Mouse (Mus musculus): ENCODE measurements at regions not wholly inside any gene's neighbourhood (a gene's known extent, or its start where the extent isn't known, plus 50 kb on each side); places are given as distances from the start of the nearest gene placed in this dataset.

DNA sequence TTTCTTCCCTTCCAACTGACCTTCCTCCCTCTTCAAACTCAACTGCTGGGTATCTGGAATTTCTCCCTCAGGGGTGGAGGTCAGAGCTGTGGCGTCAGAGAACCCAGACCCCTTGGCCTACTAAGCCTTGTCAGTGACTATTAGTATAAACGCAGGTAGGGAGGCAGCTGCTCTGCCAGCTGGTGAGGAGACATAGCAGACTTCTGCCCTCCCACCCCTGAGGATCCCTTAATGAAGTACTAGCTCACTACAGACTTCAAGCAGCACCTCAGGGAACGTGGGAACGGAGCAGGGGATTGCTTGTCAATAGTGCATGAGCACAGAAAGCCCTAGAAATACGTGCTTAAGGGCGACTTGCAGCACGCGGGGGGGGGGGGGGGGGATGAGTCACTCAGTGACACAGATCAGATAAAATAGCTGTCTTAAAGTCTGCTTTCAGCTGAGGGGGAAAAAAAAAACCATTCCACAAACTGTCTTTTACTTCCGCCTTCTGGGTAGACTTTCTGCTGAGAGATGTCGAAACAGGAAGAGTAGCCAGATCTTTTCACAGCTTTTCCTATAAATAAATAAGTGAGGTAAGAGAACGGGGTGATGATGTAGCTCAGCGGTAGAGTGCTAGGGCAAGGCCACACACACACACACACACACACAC, 144.1 kb downstream of the Basp1 start:
- Histone ChIP-seq H3K9me3 (replicated peaks; ENCODE audit: control insufficient read depth, low read length) (no peaks in the 10 kb centered on the region), H3K27ac (ENCODE audit: low read depth) (0 out of 2 replicates have a peak overlapping the region, but pooled peaks have one; percentile 2), H3K36me3 (replicated peaks; ENCODE audit: control insufficient read depth, insufficient read depth, low read length) (no peaks in the 10 kb centered on the region), H3K4me1 (ENCODE audit: control insufficient read depth, insufficient read depth) (no peaks in the 10 kb centered on the region), H3K27me3 (ENCODE audit: control insufficient read depth, insufficient read depth, low read length) (no peaks in the 10 kb centered on the region), H3K4me3 (ENCODE audit: low read depth, low read length) (no peak overlapping the region), H3K9ac (replicated peaks; ENCODE audit: low read depth, low read length) (no peak overlapping the region), H3K4me2 (ENCODE audit: low read depth, low read length) (peak overlapping the region; percentile 42)
- no peak for ATAC-seq (ENCODE audit: insufficient read depth, low read depth)
- WGBS: 18% methylated on average over 11 of the region's 12 CpGs
- DNase-seq (ENCODE audit: low spot score): peak; percentile 22
- TF ChIP-seq CTCF (IDR thresholded peaks at IDR 0.05; ENCODE audit: low read depth): no peak
- no peak for TF ChIP-seq EP300 (IDR thresholded peaks at IDR 0.05; ENCODE audit: low read depth)

DNA sequence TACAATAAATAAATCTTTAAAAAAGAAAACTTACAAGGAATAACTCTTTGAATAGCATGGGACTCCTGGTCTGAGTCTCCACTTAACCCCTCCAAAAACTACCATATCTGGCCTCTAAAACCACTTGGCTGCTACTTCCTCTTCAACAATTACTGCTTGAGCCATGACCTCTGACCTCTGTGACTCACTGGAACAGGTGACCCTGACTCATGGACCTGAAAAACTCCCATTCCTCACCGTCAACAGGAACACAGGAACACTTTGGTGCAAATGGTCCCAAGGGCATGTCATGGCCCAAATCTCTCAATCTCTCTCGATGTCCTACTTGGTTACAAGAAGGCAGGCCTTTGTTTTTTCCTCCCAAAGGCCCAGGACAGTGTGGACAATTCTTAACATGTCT, 145.1 kb downstream of the Basp1 start:
- WGBS: 76% methylated on average over 2 of the region's 2 CpGs
- H3K4me1 ChIP-seq (ENCODE audit: control insufficient read depth, insufficient read depth): no peaks in the 10 kb centered on the region
- no peaks in the 10 kb centered on the region for H3K27me3 ChIP-seq (ENCODE audit: control insufficient read depth, insufficient read depth, low read length)
- ATAC-seq (ENCODE audit: insufficient read depth, low read depth): no peak
- no peak overlapping the region for H3K9ac ChIP-seq (replicated peaks; ENCODE audit: low read depth, low read length)
- no peak for DNase-seq (ENCODE audit: low spot score)
- no peak overlapping the region for H3K27ac ChIP-seq (ENCODE audit: low read depth)
- H3K9me3 ChIP-seq (replicated peaks; ENCODE audit: control insufficient read depth, low read length): no peaks in the 10 kb centered on the region
- no peaks in the 10 kb centered on the region for H3K36me3 ChIP-seq (replicated peaks; ENCODE audit: control insufficient read depth, insufficient read depth, low read length)
- H3K4me2 ChIP-seq (ENCODE audit: low read depth, low read length): no peak overlapping the region
- TF ChIP-seq CTCF (IDR thresholded peaks at IDR 0.05; ENCODE audit: low read depth): no peak
- no peak for TF ChIP-seq EP300 (IDR thresholded peaks at IDR 0.05; ENCODE audit: low read depth)
- H3K4me3 ChIP-seq (ENCODE audit: low read depth, low read length): no peak overlapping the region

DNA sequence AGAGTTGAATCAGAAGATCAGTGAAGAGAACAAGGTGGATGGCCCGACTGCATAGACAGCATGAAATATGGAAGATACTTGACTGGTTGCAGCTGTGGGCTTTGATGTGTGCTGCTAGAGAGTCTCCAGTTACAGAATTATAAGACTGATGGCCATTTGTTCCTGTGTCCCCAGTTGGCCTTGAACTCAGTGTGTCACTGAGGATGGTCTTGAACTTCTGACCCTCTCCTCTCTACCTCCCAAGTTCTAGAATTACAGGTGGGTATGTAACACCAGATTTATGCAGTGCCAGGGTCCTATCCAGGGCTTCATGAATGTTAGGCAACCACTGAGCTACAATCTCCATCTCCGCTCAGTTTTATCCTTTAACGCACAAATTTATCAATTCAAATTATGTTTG, 146.1 kb downstream of the Basp1 start:
- Histone ChIP-seq H3K4me3 (ENCODE audit: low read depth, low read length) (no peak overlapping the region), H3K4me1 (ENCODE audit: control insufficient read depth, insufficient read depth) (no peaks in the 10 kb centered on the region), H3K36me3 (replicated peaks; ENCODE audit: control insufficient read depth, insufficient read depth, low read length) (no peaks in the 10 kb centered on the region), H3K27ac (ENCODE audit: low read depth) (no peak overlapping the region), H3K4me2 (ENCODE audit: low read depth, low read length) (no peak overlapping the region), H3K27me3 (ENCODE audit: control insufficient read depth, insufficient read depth, low read length) (no peaks in the 10 kb centered on the region), H3K9ac (replicated peaks; ENCODE audit: low read depth, low read length) (no peak overlapping the region), H3K9me3 (replicated peaks; ENCODE audit: control insufficient read depth, low read length) (no peaks in the 10 kb centered on the region)
- TF ChIP-seq EP300 (IDR thresholded peaks at IDR 0.05; ENCODE audit: low read depth) (no peak), CTCF (IDR thresholded peaks at IDR 0.05; ENCODE audit: low read depth) (no peak)
- WGBS: 92% methylated on average over 3 of the region's 3 CpGs
- DNase-seq (ENCODE audit: low spot score) (no peak), ATAC-seq (ENCODE audit: insufficient read depth, low read depth) (no peak)

DNA sequence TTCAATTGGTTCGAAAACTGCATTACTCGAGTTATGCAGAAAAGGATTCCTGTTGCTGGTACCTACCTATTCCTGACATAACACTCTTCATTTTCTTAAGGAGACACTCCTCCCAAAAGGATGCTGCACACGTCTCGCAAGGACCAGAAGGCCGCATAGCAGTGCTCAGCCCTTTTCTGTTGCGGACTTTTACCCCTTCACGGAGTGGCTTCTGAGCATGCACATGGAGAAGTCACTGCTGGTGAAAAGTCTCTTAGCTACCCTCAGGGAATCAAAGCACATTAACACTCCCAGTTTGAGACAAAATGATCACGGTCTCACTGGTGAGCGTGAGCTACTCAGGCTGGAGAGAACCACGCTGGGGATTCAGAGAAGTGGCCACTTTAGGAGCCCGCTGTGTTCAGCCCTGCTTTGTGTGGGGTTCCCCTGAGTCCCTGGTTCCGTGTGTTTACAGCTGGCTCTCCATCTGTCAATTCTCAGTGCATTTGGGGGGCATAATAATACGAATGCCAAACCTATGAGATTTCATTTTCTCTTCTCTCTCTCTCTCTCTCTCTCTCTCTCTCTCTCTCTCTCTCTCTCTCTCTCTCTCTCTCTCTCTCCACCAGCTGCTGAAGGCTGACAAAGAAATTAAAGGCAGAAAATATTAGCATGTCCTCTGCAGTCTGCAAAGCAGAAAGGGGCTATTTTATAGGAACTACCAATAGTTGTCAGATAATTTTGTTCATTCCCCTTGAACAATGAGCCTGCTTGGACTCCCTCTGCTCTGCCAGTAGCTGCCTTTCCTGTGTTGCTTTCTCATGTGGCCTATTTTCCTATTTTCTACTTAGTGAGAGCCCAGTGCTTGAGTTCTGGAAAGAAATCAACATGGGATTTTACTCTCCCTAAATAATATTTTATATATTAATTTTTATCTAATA, 160.7 kb downstream of the Basp1 start:
- no peak overlapping the region for H3K4me2 ChIP-seq (ENCODE audit: low read depth, low read length)
- TF ChIP-seq EP300 (IDR thresholded peaks at IDR 0.05; ENCODE audit: low read depth) (no peak), CTCF (IDR thresholded peaks at IDR 0.05; ENCODE audit: low read depth) (no peak)
- H3K4me1 ChIP-seq (ENCODE audit: control insufficient read depth, insufficient read depth): no peaks in the 10 kb centered on the region
- no peak overlapping the region for H3K27ac ChIP-seq (ENCODE audit: low read depth)
- H3K9me3 ChIP-seq (replicated peaks; ENCODE audit: control insufficient read depth, low read length): no peaks in the 10 kb centered on the region
- H3K9ac ChIP-seq (replicated peaks; ENCODE audit: low read depth, low read length): no peak overlapping the region
- no peaks in the 10 kb centered on the region for H3K36me3 ChIP-seq (replicated peaks; ENCODE audit: control insufficient read depth, insufficient read depth, low read length)
- no peak for ATAC-seq (ENCODE audit: insufficient read depth, low read depth)
- no peak overlapping the region for H3K4me3 ChIP-seq (ENCODE audit: low read depth, low read length)
- 74% methylated on average over 13 of the region's 13 CpGs for WGBS
- H3K27me3 ChIP-seq (ENCODE audit: control insufficient read depth, insufficient read depth, low read length): no peaks in the 10 kb centered on the region
- DNase-seq (ENCODE audit: low spot score): no peak

DNA sequence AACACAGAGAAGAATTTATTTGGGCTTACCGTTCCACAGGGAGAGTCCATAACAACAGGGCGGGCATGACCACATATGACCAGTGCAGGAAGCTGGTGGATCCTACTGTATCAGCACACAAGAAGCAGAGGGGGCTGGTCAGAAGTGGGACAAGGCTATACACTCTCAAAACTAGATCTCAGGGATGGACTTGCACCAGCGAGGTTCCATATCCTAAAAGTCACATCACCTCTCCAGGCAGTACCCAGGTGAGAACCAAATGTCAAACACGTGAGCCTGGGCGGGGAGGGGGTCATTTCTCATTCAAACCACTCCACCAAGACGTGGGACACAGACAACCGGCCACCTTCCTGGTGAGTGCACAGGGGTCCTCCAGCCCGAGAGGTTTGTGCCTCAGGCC, 167.9 kb downstream of the Basp1 start:
- Histone ChIP-seq H3K4me3 (ENCODE audit: low read depth, low read length) (no peak overlapping the region), H3K9me3 (replicated peaks; ENCODE audit: control insufficient read depth, low read length) (no peaks in the 10 kb centered on the region), H3K36me3 (replicated peaks; ENCODE audit: control insufficient read depth, insufficient read depth, low read length) (no peaks in the 10 kb centered on the region), H3K4me1 (ENCODE audit: control insufficient read depth, insufficient read depth) (no peaks in the 10 kb centered on the region), H3K27ac (ENCODE audit: low read depth) (no peak overlapping the region), H3K4me2 (ENCODE audit: low read depth, low read length) (no peak overlapping the region), H3K27me3 (ENCODE audit: control insufficient read depth, insufficient read depth, low read length) (no peaks in the 10 kb centered on the region), H3K9ac (replicated peaks; ENCODE audit: low read depth, low read length) (no peak overlapping the region)
- DNase-seq (ENCODE audit: low spot score) (no peak), ATAC-seq (ENCODE audit: insufficient read depth, low read depth) (no peak)
- 79% methylated on average over 8 of the region's 8 CpGs for WGBS
- TF ChIP-seq EP300 (IDR thresholded peaks at IDR 0.05; ENCODE audit: low read depth) (no peak), CTCF (IDR thresholded peaks at IDR 0.05; ENCODE audit: low read depth) (no peak)

All from heart, postnatal 0 days (tissue).